ENCODE assay signal across 2 mouse cellular contexts in the genomic region with DNA sequence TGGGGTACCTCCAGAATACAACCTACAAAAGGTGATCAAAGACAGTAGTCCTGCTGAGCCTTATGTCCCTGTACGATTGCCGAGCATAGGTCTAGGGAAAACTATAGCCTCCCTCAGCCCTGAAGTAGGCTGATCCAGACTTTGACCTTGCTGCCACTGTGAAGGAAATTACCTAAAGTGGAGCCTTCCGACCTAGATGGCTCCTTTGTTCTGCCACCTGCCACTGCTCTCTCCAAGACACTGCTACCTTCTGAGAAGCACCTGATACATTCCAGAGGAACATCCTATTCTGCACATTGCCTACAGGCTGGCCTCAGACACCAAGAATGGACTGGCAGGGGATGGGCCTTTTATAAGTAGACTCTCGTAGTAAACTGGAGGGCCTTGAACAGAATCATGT. TPM values are rescaled to one million over a fixed set of nuclear protein-coding genes. Genes with fewer than 3 reads are reported as not detected.
"Had no signal": no experiment of that assay in that cellular context is flagged by ENCODE, and none has a peak within 500 bp of the region (broad histone marks: within the 10 kb centered on the region; RNA-seq: fewer than 3 reads in every experiment).

No protein-coding gene starts in this region.

RNA-seq across cellular contexts. Expression of a gene that starts 38.3 kb away (rescaled TPM):
- total RNA-seq: common myeloid progenitor, adult 5-6 weeks; granulocyte monocyte progenitor cell, adult 5-6 weeks had no signal
